Mouse (Mus musculus) E14TG2a.4 (cell line): ENCODE measurements around the gene Arhgef19.

ENCODE experiments used
- H3K27me3 ChIP-seq: 2 replicates; pipeline ENCODE4 v1.6.1; 2014; ENCODE audit warnings: low read length, control low read depth; ENCODE audit not compliant: insufficient read depth
- H3K36me3 ChIP-seq: 2 replicates; pipeline ENCODE4 v1.6.1; 2014; ENCODE audit warnings: low read length, control low read depth; ENCODE audit not compliant: insufficient read depth
- H3K4me1 ChIP-seq: replicated peaks from 2 replicates; pipeline ENCODE4 v1.6.1; 2014; ENCODE audit warnings: low read depth, low read length, control low read depth
- H3K4me3 ChIP-seq: replicated peaks from 2 replicates; pipeline ENCODE4 v1.5.1; 2014; ENCODE audit warnings: mild to moderate bottlenecking, low read length
- H3K9me3 ChIP-seq: 2 replicates; pipeline ENCODE4 v1.6.1; 2014; ENCODE audit warnings: low read length, control low read depth
- CTCF ChIP-seq: conservative IDR thresholded peaks from 2 replicates; pipeline ENCODE4 v1.5.1; 2014; ENCODE audit warnings: low read length
- NANOG ChIP-seq: IDR thresholded peaks from 2 replicates; pipeline ENCODE4 v1.6.1; 2014; ENCODE audit warnings: borderline replicate concordance, low read length, mixed read lengths
- POU5F1 ChIP-seq: IDR thresholded peaks from 2 replicates; pipeline ENCODE4 v1.6.1; 2014; ENCODE audit warnings: low read length, borderline replicate concordance

The Arhgef19 gene

GRCm38 (mm10) chr4:141265979-141266637, 26.8 kb downstream of the Arhgef19 start:
- Histone ChIP-seq H3K36me3 (no peaks in the 10 kb centered on the region), H3K4me3 (no peak overlapping the region), H3K9me3 (peaks cover 13% of the 10 kb centered on the region), H3K4me1 (peaks cover 29% of the 10 kb centered on the region), H3K27me3 (no peaks in the 10 kb centered on the region)
- no peak for TF ChIP-seq CTCF
- TF ChIP-seq NANOG, result no peak
- TF ChIP-seq POU5F1, result no peak

- no peaks in the 10 kb centered on the region for H3K36me3 ChIP-seq
- no peak overlapping the region for H3K4me3 ChIP-seq
- peaks cover 39% of the 10 kb centered on the region for H3K4me1 ChIP-seq
- TF ChIP-seq NANOG (no peak), CTCF (no peak), POU5F1 (no peak)
- H3K27me3 ChIP-seq, result no peaks in the 10 kb centered on the region
- H3K9me3 ChIP-seq, result peaks cover 3% of the 10 kb centered on the region
Measured at GRCm38 (mm10) chr4:141267250-141267649, 28.0 kb downstream of the Arhgef19 start.

- Histone ChIP-seq H3K4me3 (no peak overlapping the region), H3K27me3 (no peaks in the 10 kb centered on the region), H3K36me3 (no peaks in the 10 kb centered on the region), H3K9me3 (no peaks in the 10 kb centered on the region), H3K4me1 (peaks cover 45% of the 10 kb centered on the region)
- TF ChIP-seq CTCF (peak; percentile 64), NANOG (no peak)
Measured at GRCm38 (mm10) chr4:141267837-141268236, 28.5 kb downstream of the Arhgef19 start.

GRCm38 (mm10) chr4:141268350-141268749, 29.1 kb downstream of the Arhgef19 start:
- Histone ChIP-seq H3K4me3 (no peak overlapping the region), H3K4me1 (peaks cover 49% of the 10 kb centered on the region), H3K9me3 (no peaks in the 10 kb centered on the region), H3K27me3 (no peaks in the 10 kb centered on the region), H3K36me3 (no peaks in the 10 kb centered on the region)
- TF ChIP-seq NANOG (no peak), POU5F1 (no peak), CTCF (peak; percentile 51)

- no peaks in the 10 kb centered on the region for H3K9me3 ChIP-seq
- H3K36me3 ChIP-seq, result no peaks in the 10 kb centered on the region
- no peak overlapping the region for H3K4me3 ChIP-seq
- H3K4me1 ChIP-seq, result peaks cover 56% of the 10 kb centered on the region
- TF ChIP-seq CTCF, result peak; percentile 19; the same call in 1 of the 2 replicates
- no peak for TF ChIP-seq POU5F1
- no peaks in the 10 kb centered on the region for H3K27me3 ChIP-seq
Measured at GRCm38 (mm10) chr4:141269080-141269479, 29.8 kb downstream of the Arhgef19 start.

- Histone ChIP-seq H3K4me3 (peak overlapping the region; percentile 10; the same call in 1 of the 2 replicates), H3K9me3 (no peaks in the 10 kb centered on the region), H3K27me3 (no peaks in the 10 kb centered on the region), H3K36me3 (no peaks in the 10 kb centered on the region), H3K4me1 (peaks cover 69% of the 10 kb centered on the region)
- TF ChIP-seq POU5F1 (no peak), NANOG (peak; percentile 48; the same call in 1 of the 2 replicates)
Measured at GRCm38 (mm10) chr4:141270201-141270940, 31.1 kb downstream of the Arhgef19 start.

GRCm38 (mm10) chr4:141271228-141271627, 31.9 kb downstream of the Arhgef19 start:
- peak overlapping the region; percentile 23; the same call in 1 of the 2 replicates for H3K4me3 ChIP-seq
- H3K36me3 ChIP-seq, result no peaks in the 10 kb centered on the region
- no peaks in the 10 kb centered on the region for H3K9me3 ChIP-seq
- peaks cover 77% of the 10 kb centered on the region for H3K4me1 ChIP-seq
- no peaks in the 10 kb centered on the region for H3K27me3 ChIP-seq
- TF ChIP-seq POU5F1, result no peak
- no peak; the same call in 1 of the 2 replicates for TF ChIP-seq CTCF
- no peak for TF ChIP-seq NANOG

- peaks cover 78% of the 10 kb centered on the region for H3K4me1 ChIP-seq
- H3K36me3 ChIP-seq, result no peaks in the 10 kb centered on the region
- peak overlapping the region; percentile 23 for H3K4me3 ChIP-seq
- no peak for TF ChIP-seq NANOG
- no peak for TF ChIP-seq POU5F1
- no peak for TF ChIP-seq CTCF
- no peaks in the 10 kb centered on the region for H3K27me3 ChIP-seq
- H3K9me3 ChIP-seq, result no peaks in the 10 kb centered on the region
Measured at GRCm38 (mm10) chr4:141271721-141272120, 32.4 kb downstream of the Arhgef19 start.

- Histone ChIP-seq H3K36me3 (no peaks in the 10 kb centered on the region), H3K4me1 (peaks cover 86% of the 10 kb centered on the region), H3K4me3 (peak overlapping the region; percentile 59), H3K27me3 (no peaks in the 10 kb centered on the region), H3K9me3 (no peaks in the 10 kb centered on the region)
- TF ChIP-seq POU5F1 (no peak), NANOG (no peak), CTCF (no peak)
Measured at GRCm38 (mm10) chr4:141272878-141273277, 33.6 kb downstream of the Arhgef19 start.
